Mouse (Mus musculus) C2C12 (cell line): ENCODE measurements around the gene Armh3. TPM values are rescaled to one million over a fixed set of nuclear protein-coding genes. Genes with fewer than 3 reads are reported as not detected.
A peak's percentile ranks its signal among the peaks of the same experiment; 100 is the strongest.
"Not testable (repeated sequence)": the region's sequence is repeated elsewhere in the genome, so short reads cannot be mapped to it uniquely, and the experiment has no call there.

Experiments
- H3K27me3 ChIP-seq: one replicate; pipeline ENCODE4 v1.6.1; 2011; ENCODE audit not compliant: control insufficient read depth, insufficient read depth, insufficient read length
- H3K36me3 ChIP-seq: one replicate; pipeline ENCODE4 v1.6.1; 2011; ENCODE audit not compliant: control insufficient read depth, insufficient read depth
- H3K4me3 ChIP-seq: one replicate; pipeline ENCODE4 v1.5.1; 2011; ENCODE audit warnings: mild to moderate bottlenecking, control low read depth; ENCODE audit not compliant: poor library complexity, insufficient read depth, severe bottlenecking
- H3K79me2 ChIP-seq: one replicate; pipeline ENCODE4 v1.6.1; 2011; ENCODE audit not compliant: control insufficient read depth, insufficient read depth
- H3K79me3 ChIP-seq: one replicate; pipeline ENCODE4 v1.6.1; 2011; ENCODE audit warnings: low read depth, control low read depth
- H3ac ChIP-seq: one replicate; pipeline ENCODE3; 2011; ENCODE audit warnings: low read depth; ENCODE audit not compliant: control insufficient read depth, insufficient read length
- CEBPB ChIP-seq: IDR thresholded peaks from one replicate; pipeline ENCODE4 v1.6.1; 2011; ENCODE audit warnings: low read depth, mild to moderate bottlenecking, control low read depth, moderate library complexity
- CTCF ChIP-seq: IDR thresholded peaks from one replicate; pipeline ENCODE4 v1.5.1; 2011; ENCODE audit not compliant: control insufficient read depth, insufficient read depth, insufficient read length
- FOSL1 ChIP-seq: IDR thresholded peaks from one replicate; pipeline ENCODE4 v1.8.0; 2011; ENCODE audit warnings: mild to moderate bottlenecking, low read length; ENCODE audit not compliant: poor library complexity, insufficient read depth, severe bottlenecking
- MAX ChIP-seq: IDR thresholded peaks from one replicate; pipeline ENCODE4 v1.6.1; 2011; ENCODE audit warnings: mild to moderate bottlenecking, control low read depth
- MYOD1 ChIP-seq: IDR thresholded peaks from one replicate; pipeline ENCODE4 v1.6.1; 2011; ENCODE audit warnings: low read depth; ENCODE audit not compliant: control insufficient read depth, insufficient read length
- MYOG ChIP-seq: IDR thresholded peaks from one replicate; pipeline ENCODE4 v1.6.1; 2011; ENCODE audit not compliant: control insufficient read depth, insufficient read length; ENCODE audit errors: extremely low read depth
- USF1 ChIP-seq: IDR thresholded peaks from one replicate; pipeline ENCODE4 v1.6.1; 2011; ENCODE audit warnings: low read depth, mild to moderate bottlenecking, control low read depth, moderate library complexity
- polyA plus RNA-seq: library from polyadenylated mRNA; unstranded; fragments of >200 nt; fragmentation: generic; extraction: Trizol; gene quantifications from one replicate; pipeline ENCODE4 v1.2.1, GENCODE M21; 2012; ENCODE audit warnings: missing spikeins

Armh3 gene
- polyA plus RNA-seq, 1 experiment: 6.4 TPM

GRCm38 (mm10) chr19:45812115-45812514, 186.2 kb downstream of the Armh3 start:
- Histone ChIP-seq H3ac (no peak overlapping the region), H3K79me2 (no peaks in the 10 kb centered on the region), H3K4me3 (no peak overlapping the region), H3K79me3 (no peaks in the 10 kb centered on the region), H3K27me3 (peaks cover 6% of the 10 kb centered on the region), H3K36me3 (no peaks in the 10 kb centered on the region)
- no peak for TF ChIP-seq CEBPB

- Histone ChIP-seq H3ac (no peak overlapping the region), H3K79me2 (no peaks in the 10 kb centered on the region), H3K27me3 (peaks cover 6% of the 10 kb centered on the region), H3K4me3 (no peak overlapping the region), H3K79me3 (no peaks in the 10 kb centered on the region), H3K36me3 (no peaks in the 10 kb centered on the region)
- TF ChIP-seq CEBPB (no peak), FOSL1 (no peak), CTCF (no peak), MYOD1 (no peak), MAX (no peak), MYOG (no peak), USF1 (no peak)
These were observed 187.1 kb downstream of the Armh3 start for GRCm38 (mm10) chr19:45811028-45811674.

GRCm38 (mm10) chr19:45807732-45808131, 190.6 kb downstream of the Armh3 start:
- H3K79me3 ChIP-seq: no peaks in the 10 kb centered on the region
- TF ChIP-seq MYOG (no peak), MYOD1 (no peak), USF1 (no peak), MAX (no peak), CTCF (no peak), FOSL1 (no peak), CEBPB (no peak)

GRCm38 (mm10) chr19:45805817-45806216, 192.5 kb downstream of the Armh3 start:
- H3K79me2 ChIP-seq, H3ac ChIP-seq, H3K36me3 ChIP-seq, H3K4me3 ChIP-seq, H3K79me3 ChIP-seq: not testable (repeated sequence)
- peaks cover 15% of the 10 kb centered on the region for H3K27me3 ChIP-seq

More at GRCm38 (mm10) chr19:45807732-45808131, 190.6 kb downstream of the Armh3 start:
- Histone ChIP-seq H3K79me2 (no peaks in the 10 kb centered on the region), H3K4me3 (no peak overlapping the region), H3K36me3 (no peaks in the 10 kb centered on the region), H3ac (no peak overlapping the region), H3K27me3 (peaks cover 8% of the 10 kb centered on the region)

GRCm38 (mm10) chr19:45804593-45805368, 193.5 kb downstream of the Armh3 start:
- peaks cover 18% of the 10 kb centered on the region for H3K27me3 ChIP-seq
- no peak overlapping the region for H3K4me3 ChIP-seq
- no peak overlapping the region for H3ac ChIP-seq
- no peaks in the 10 kb centered on the region for H3K79me3 ChIP-seq
- no peaks in the 10 kb centered on the region for H3K79me2 ChIP-seq
- TF ChIP-seq USF1 (no peak), CTCF (peak; percentile 72)
- no peaks in the 10 kb centered on the region for H3K36me3 ChIP-seq

GRCm38 (mm10) chr19:45803408-45803807, 194.9 kb downstream of the Armh3 start:
- no peaks in the 10 kb centered on the region for H3K79me3 ChIP-seq
- no peaks in the 10 kb centered on the region for H3K36me3 ChIP-seq
- no peak overlapping the region for H3K4me3 ChIP-seq
- TF ChIP-seq MAX (no peak), USF1 (no peak), CEBPB (no peak), MYOD1 (no peak), CTCF (no peak), MYOG (no peak), FOSL1 (no peak)
- peaks cover 18% of the 10 kb centered on the region for H3K27me3 ChIP-seq
- no peak overlapping the region for H3ac ChIP-seq
- H3K79me2 ChIP-seq: no peaks in the 10 kb centered on the region
